Mouse (Mus musculus) neural tube, embryonic 15.5 days (tissue): ENCODE results near the gene Abcf2. TPM values are rescaled to one million over a fixed set of nuclear protein-coding genes. Genes with fewer than 3 reads are reported as not detected.

ENCODE experiments used
- ATAC-seq: fragments of 200-750 bp; cut with Nextera tagmentation; 2 replicates; pipeline ENCODE4 v1.8.0; 2017; ENCODE audit warnings: mild to moderate bottlenecking, moderate TSS enrichment, moderate library complexity; ENCODE audit not compliant: low FRiP score
- H3K27ac ChIP-seq: fragments of 300-500 bp; sonication (generic); replicated peaks from 2 replicates; pipeline ENCODE4 v1.5.1; 2015; ENCODE audit warnings: mild to moderate bottlenecking, inconsistent platforms
- H3K27me3 ChIP-seq: fragments of 300-500 bp; sonication (generic); replicated peaks from 2 replicates; pipeline ENCODE4 v1.6.1; 2015; ENCODE audit warnings: inconsistent platforms
- H3K36me3 ChIP-seq: fragments of 300-500 bp; sonication (generic); 2 replicates; pipeline ENCODE4 v1.6.1; 2015; ENCODE audit warnings: inconsistent platforms
- H3K4me1 ChIP-seq: fragments of 300-500 bp; sonication (generic); 2 replicates; pipeline ENCODE4 v1.6.1; 2015; ENCODE audit warnings: inconsistent platforms
- H3K4me2 ChIP-seq: fragments of 300-500 bp; sonication (generic); 2 replicates; pipeline ENCODE4 v1.6.1; 2015; ENCODE audit warnings: inconsistent platforms, mild to moderate bottlenecking, moderate library complexity
- H3K4me3 ChIP-seq: fragments of 300-500 bp; sonication (generic); replicated peaks from 2 replicates; pipeline ENCODE4 v1.5.1; 2015; ENCODE audit warnings: mild to moderate bottlenecking, inconsistent platforms
- H3K9ac ChIP-seq: fragments of 300-500 bp; sonication (generic); replicated peaks from 2 replicates; pipeline ENCODE4 v1.6.1; 2015; ENCODE audit warnings: mild to moderate bottlenecking, inconsistent platforms
- H3K9me3 ChIP-seq: fragments of 300-500 bp; sonication (generic); replicated peaks from 2 replicates; pipeline ENCODE4 v1.6.1; 2016; ENCODE audit warnings: inconsistent platforms
- WGBS: fragments of 180-500 bp; shearing (Covaris S2); methylation state at CpG from one replicate; pipeline ENCODE4 v1.1.7; 2015; ENCODE audit warnings: mixed read lengths; 5-methylcytosine and 5-hydroxymethylcytosine counted together
- polyA plus RNA-seq: library from polyadenylated mRNA; unstranded; fragments of >200 nt; fragmentation: Nextera tagmentation; extraction: Ambion mirVana; gene quantifications from 2 replicates; pipeline ENCODE4 v1.2.1, GENCODE M21; 2015

The Abcf2 gene
- polyA plus RNA-seq, result 82.8 and 93.1 TPM in 2 replicates

- H3K4me2 ChIP-seq, result peak within 1 kb of the TSS; percentile 90
- H3K36me3 ChIP-seq, result peaks cover 28% of the 10 kb centered on the region
- peak within 1 kb of the TSS; percentile 83 for H3K27ac ChIP-seq
- H3K4me1 ChIP-seq, result peaks cover 24% of the 10 kb centered on the region
- H3K9ac ChIP-seq, result peak within 1 kb of the TSS; percentile 65
- peak; percentile 95 for ATAC-seq
- WGBS, result under 1% methylated on average over 48 of the region's 48 CpGs
- H3K9me3 ChIP-seq, result no peaks in the 10 kb centered on the region
- H3K4me3 ChIP-seq, result peak within 1 kb of the TSS; percentile 77
- H3K27me3 ChIP-seq, result no peaks in the 10 kb centered on the region
Observed at GRCm38 (mm10) chr5:24577183-24577929, at the start of gene Abcf2. TSS of gene Abcf2 (minus strand) at chr5:24577467.

- no peak for ATAC-seq
- WGBS, result 44% methylated on average over 4 of the region's 4 CpGs
Observed at GRCm38 (mm10) chr5:24624822-24625120, 47.5 kb upstream of the Abcf2 start.

GRCm38 (mm10) chr5:24623986-24624821, 46.9 kb upstream of the Abcf2 start, which contains the start of gene Smarcd3:
TSS of gene Smarcd3 (minus strand) at chr5:24624411.
- Histone ChIP-seq H3K27me3 (no peaks in the 10 kb centered on the region), H3K9ac (peak within 1 kb of the TSS; percentile 84), H3K4me1 (peaks cover 47% of the 10 kb centered on the region), H3K4me3 (peak within 1 kb of the TSS; percentile 60), H3K27ac (peak within 1 kb of the TSS; percentile 80), H3K4me2 (peak within 1 kb of the TSS; percentile 67), H3K9me3 (no peaks in the 10 kb centered on the region), H3K36me3 (no peaks in the 10 kb centered on the region)
- peak; percentile 90 for ATAC-seq
- 3% methylated on average over 32 of the region's 37 CpGs for WGBS

More at GRCm38 (mm10) chr5:24624822-24625120, 47.5 kb upstream of the Abcf2 start:
- no peaks in the 10 kb centered on the region for H3K9me3 ChIP-seq
- peaks cover 47% of the 10 kb centered on the region for H3K4me1 ChIP-seq
- H3K9ac ChIP-seq, result peak overlapping the region; percentile 84
- peak overlapping the region; percentile 60 for H3K4me3 ChIP-seq
- no peaks in the 10 kb centered on the region for H3K27me3 ChIP-seq
- peak overlapping the region; percentile 67 for H3K4me2 ChIP-seq
- H3K36me3 ChIP-seq, result no peaks in the 10 kb centered on the region
- peak overlapping the region; percentile 80; the same call in 1 of the 2 replicates for H3K27ac ChIP-seq

- Histone ChIP-seq H3K36me3 (no peaks in the 10 kb centered on the region), H3K4me1 (peaks cover 47% of the 10 kb centered on the region), H3K4me3 (peak overlapping the region; percentile 60), H3K4me2 (peak overlapping the region; percentile 67), H3K27me3 (no peaks in the 10 kb centered on the region), H3K27ac (peak overlapping the region; percentile 80), H3K9ac (peak overlapping the region; percentile 84), H3K9me3 (no peaks in the 10 kb centered on the region)
- WGBS, result 42% methylated on average over 8 of the region's 8 CpGs
- ATAC-seq, result peak; percentile 8; the same call in 1 of the 2 replicates
Observed at GRCm38 (mm10) chr5:24623041-24623985, 46.0 kb upstream of the Abcf2 start.

- ATAC-seq, result no peak
- 78% methylated on average over 7 of the region's 7 CpGs for WGBS
- H3K9ac ChIP-seq, result peak overlapping the region; percentile 84; the same call in 1 of the 2 replicates
- no peak overlapping the region for H3K4me3 ChIP-seq
- H3K27me3 ChIP-seq, result no peaks in the 10 kb centered on the region
- H3K9me3 ChIP-seq, result no peaks in the 10 kb centered on the region
- peaks cover 47% of the 10 kb centered on the region for H3K4me1 ChIP-seq
- H3K36me3 ChIP-seq, result no peaks in the 10 kb centered on the region
- H3K4me2 ChIP-seq, result peak overlapping the region; percentile 67
- no peak overlapping the region for H3K27ac ChIP-seq
Observed at GRCm38 (mm10) chr5:24622386-24623040, 45.2 kb upstream of the Abcf2 start.

GRCm38 (mm10) chr5:24620626-24621025, 43.4 kb upstream of the Abcf2 start:
- no peaks in the 10 kb centered on the region for H3K27me3 ChIP-seq
- no peak overlapping the region for H3K4me3 ChIP-seq
- ATAC-seq, result no peak
- H3K36me3 ChIP-seq, result no peaks in the 10 kb centered on the region
- no peak overlapping the region for H3K4me2 ChIP-seq
- 81% methylated on average over 8 of the region's 8 CpGs for WGBS
- peaks cover 47% of the 10 kb centered on the region for H3K4me1 ChIP-seq
- H3K9me3 ChIP-seq, result no peaks in the 10 kb centered on the region
- H3K27ac ChIP-seq, result no peak overlapping the region
- no peak overlapping the region for H3K9ac ChIP-seq

GRCm38 (mm10) chr5:24620116-24620515, 42.8 kb upstream of the Abcf2 start:
- H3K27ac ChIP-seq, result no peak overlapping the region
- no peaks in the 10 kb centered on the region for H3K36me3 ChIP-seq
- no peaks in the 10 kb centered on the region for H3K9me3 ChIP-seq
- no peak overlapping the region for H3K4me2 ChIP-seq
- no peak for ATAC-seq
- no peaks in the 10 kb centered on the region for H3K27me3 ChIP-seq
- H3K4me1 ChIP-seq, result peaks cover 47% of the 10 kb centered on the region
- H3K4me3 ChIP-seq, result no peak overlapping the region
- 75% methylated on average over 8 of the region's 8 CpGs for WGBS
- H3K9ac ChIP-seq, result no peak overlapping the region; the same call in 1 of the 2 replicates

- no peak for ATAC-seq
- Histone ChIP-seq H3K4me1 (peaks cover 38% of the 10 kb centered on the region), H3K9ac (no peak overlapping the region), H3K27me3 (no peaks in the 10 kb centered on the region), H3K4me2 (no peak overlapping the region), H3K36me3 (no peaks in the 10 kb centered on the region), H3K9me3 (no peaks in the 10 kb centered on the region), H3K27ac (no peak overlapping the region), H3K4me3 (no peak overlapping the region)
- WGBS, result 84% methylated on average over 3 of the region's 3 CpGs
Observed at GRCm38 (mm10) chr5:24618921-24619320, 41.7 kb upstream of the Abcf2 start.

- no peaks in the 10 kb centered on the region for H3K27me3 ChIP-seq
- H3K4me3 ChIP-seq, result no peak overlapping the region
- H3K27ac ChIP-seq, result no peak overlapping the region
- H3K9ac ChIP-seq, result no peak overlapping the region
- 47% methylated on average over 6 of the region's 6 CpGs for WGBS
- H3K9me3 ChIP-seq, result no peaks in the 10 kb centered on the region
- peaks cover 20% of the 10 kb centered on the region for H3K4me1 ChIP-seq
- H3K36me3 ChIP-seq, result no peaks in the 10 kb centered on the region
- H3K4me2 ChIP-seq, result no peak overlapping the region
- ATAC-seq, result peak; percentile 46; the same call in 1 of the 2 replicates
Observed at GRCm38 (mm10) chr5:24615097-24615496, 37.8 kb upstream of the Abcf2 start.

- Histone ChIP-seq H3K27me3 (no peaks in the 10 kb centered on the region), H3K9me3 (no peaks in the 10 kb centered on the region), H3K27ac (no peak overlapping the region), H3K4me1 (peaks cover 29% of the 10 kb centered on the region), H3K36me3 (no peaks in the 10 kb centered on the region), H3K4me3 (no peak overlapping the region), H3K9ac (no peak overlapping the region), H3K4me2 (no peak overlapping the region)
- WGBS, result 67% methylated on average over 5 of the region's 5 CpGs
- peak; percentile 16; the same call in 1 of the 2 replicates for ATAC-seq
Observed at GRCm38 (mm10) chr5:24612302-24612649, 35.0 kb upstream of the Abcf2 start.
